Mouse (Mus musculus) c-Kit-positive CD71-positive TER-119-negative erythroid progenitor cells, embryonic 14.5 days (primary cell): ENCODE measurements around the gene Smarcc2.

Source experiments
- DNase-seq: peaks from one replicate; pipeline ENCODE4 v3.0.0-alpha.2; 2013; ENCODE audit warnings: low read depth

Smarcc2 gene

DNA sequence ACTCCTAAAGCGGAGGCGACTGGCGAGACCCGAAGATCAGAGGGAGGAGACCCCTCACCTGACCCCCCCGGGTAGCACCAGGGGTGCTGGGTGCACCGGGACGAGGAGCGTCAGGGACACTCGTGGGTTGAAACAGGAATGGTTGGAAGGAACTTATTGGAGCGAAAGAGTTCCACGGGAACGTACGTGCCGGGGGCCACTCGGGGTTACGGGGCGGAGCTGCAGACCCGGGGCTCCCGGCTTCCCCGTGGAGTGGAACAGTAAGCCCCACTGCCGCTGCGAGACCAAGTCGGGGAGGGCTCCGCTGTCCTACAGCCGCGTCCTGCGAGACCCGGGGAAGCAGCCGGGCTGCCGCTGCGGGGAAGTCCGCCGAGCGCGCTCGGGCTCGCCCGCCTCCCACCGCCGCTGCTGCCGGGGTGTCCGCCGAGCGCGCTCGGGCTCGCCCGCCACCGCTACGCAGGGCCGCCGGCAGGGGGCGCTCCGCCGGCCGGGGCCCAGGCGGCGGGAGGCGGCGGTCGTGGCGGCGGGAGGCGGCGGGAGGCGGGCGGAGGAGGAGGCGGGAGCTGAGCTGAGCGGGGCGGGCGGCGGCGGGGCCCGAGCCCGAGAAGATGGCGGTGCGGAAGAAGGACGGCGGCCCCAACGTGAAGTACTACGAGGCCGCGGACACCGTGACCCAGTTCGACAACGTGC lies at the start of gene Smarcc2:
TSS of gene Smarcc2 (plus strand) at position 530 of the 690 bp plus-strand sequence.
- peak; percentile 48 for DNase-seq

DNA sequence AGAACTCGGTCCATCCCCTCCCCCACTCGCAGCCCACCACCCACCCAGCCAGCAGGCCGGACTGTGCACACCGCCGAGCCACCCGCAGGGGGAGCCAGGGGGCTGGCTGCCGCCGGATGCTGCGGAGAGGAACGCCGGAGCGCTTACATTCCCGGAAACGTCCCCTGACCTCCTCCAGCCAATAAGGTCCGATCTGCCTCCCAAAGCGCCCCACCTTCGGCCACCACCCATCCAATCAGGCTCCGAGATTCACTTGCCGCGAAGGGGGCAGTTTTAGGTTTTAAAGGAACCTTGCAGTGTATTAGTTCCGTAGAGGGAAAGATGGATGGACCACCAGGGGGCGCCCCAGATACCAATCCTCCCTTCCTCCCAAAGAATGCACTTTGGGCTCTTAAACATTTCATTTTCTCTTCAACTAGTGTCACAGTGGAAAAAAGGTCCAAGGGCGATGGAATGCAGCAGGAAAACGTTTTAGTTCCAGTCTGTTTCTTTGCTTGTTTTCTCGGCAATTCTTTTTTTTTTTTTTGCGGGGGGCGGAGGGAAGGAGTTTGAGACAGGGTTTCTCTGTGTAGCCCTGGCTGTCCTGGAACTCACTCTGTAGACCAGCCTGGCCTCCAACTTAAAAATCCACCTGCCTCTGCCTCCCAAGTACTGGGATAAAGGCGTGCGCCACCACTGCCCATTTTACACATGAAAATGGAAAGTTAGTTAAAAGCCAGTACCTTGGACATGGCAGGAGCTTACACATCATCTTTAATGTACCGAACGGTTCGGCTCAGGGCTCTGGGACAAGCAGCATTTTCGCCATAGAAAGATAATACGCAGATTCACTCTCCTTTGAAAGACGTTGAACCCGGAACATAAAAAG lies 49.1 kb upstream of the Smarcc2 start:
- DNase-seq: peak; percentile 98

DNA sequence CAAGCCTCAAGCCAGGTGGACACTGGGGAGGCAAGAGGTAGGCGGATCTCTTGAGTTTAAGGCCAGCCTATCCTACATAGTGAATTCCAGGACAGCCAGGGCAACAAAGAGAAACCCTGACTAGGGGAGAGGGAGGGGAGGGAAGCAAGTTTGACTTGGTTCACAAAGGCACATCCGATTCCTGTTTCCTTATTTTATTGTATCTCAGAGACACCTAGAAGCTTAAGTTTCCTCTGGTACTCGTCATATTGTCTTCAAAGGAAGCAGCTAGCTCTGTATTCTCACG lies 48.5 kb upstream of the Smarcc2 start:
- DNase-seq: no peak

DNA sequence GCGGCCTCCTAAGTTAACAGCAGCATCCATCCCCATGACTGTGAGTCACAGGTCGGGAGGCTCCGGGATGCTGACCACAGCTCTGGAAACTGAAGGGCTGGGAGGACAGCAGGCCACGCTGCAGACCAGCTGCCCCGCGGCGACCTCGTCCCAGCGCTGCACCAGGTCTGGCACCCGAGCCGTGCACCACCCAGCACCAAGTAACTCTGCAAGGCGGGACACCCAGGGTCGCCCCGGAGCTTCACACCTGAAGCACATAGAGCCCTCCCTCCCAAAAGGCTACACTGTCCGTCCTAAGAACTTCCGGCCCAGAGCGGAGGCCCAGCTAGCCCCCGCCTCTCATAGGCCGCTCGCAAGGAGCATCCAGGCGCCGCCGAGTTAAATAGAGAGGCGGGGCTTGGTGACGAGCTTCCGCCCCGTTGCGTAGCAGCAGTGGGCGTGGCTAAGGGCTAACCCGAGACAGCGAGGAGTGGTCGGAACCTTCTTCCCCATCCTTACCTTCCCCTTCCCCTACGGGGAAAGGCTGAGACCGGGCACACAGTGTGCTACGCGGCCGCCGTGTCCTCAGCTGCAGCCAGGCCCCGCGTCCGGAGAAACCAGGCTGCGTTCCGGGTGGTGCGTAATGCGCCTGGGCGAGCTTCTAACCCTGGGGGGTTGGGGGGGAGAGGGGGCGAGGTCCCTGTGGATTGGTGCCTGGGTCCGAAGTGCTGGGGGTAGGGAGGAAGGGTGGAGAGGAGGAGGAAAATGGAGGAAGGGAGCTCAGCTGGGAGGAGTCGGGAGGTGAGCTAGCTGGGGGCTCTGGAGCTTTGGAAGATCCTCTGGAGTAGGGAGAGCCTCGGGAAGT lies 47.6 kb upstream of the Smarcc2 start, which contains the start of the genes Nabp2 and Rnf41:
TSS of gene Nabp2 (minus strand) at position 282 of the 844 bp plus-strand sequence.
TSS of gene Rnf41 (plus strand) at position 447 of the 844 bp plus-strand sequence.
- DNase-seq: peak; percentile 92

DNA sequence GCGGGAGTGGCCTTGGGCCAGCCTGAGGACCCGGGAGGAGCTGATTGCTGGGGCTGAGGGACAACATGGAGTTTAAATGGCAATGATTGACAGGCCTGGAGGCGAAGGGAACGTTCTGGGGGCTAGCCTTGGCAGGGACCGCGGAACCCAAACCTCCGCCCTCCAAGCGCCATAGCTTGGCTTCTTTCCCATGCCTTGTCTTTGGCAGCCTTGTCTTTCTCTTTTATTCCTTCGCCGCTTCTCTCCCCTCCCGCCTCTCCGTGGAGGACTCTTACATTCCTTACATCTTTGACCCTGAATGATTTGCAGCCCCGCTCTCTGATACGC lies 47.0 kb upstream of the Smarcc2 start:
- no peak for DNase-seq

DNA sequence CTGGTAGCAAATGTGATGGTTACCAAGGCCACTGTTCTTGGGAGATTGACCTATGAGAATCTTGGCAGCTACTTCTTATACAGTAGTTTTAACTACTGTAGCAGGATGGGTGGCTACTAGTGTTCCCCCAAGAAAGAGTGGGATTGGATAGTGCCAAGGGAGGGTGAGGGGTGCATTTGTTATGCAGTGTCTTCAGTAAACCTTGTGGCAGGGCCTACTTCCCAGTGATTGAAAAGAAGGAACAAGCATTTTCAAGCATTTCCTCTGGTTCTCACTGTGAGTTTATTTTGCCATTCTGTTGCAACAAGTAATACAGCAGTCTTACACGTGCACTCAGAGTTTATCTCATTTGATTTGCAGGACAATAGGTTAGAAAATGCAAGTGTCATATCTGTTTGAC lies 46.5 kb upstream of the Smarcc2 start:
- DNase-seq: no peak

DNA sequence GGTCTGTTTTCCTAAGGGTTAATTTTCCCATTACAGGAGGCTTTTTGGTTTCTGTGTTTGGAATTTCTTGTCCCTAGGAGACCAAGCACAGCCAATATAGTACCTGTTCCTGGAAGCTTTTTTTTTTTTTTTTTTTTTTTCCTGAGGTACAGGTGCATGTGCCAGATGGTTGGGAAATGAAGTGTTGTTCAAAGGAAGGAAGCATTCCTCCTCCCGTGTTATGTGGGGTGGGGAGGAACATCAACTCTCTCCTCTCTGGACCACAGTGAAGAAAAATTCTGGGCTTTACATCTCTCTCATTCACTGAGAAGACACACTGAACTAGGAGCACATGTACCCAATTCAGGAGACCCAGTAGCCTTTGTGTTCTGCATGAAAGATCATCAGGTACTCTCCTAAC lies 46.0 kb upstream of the Smarcc2 start:
- no peak for DNase-seq

DNA sequence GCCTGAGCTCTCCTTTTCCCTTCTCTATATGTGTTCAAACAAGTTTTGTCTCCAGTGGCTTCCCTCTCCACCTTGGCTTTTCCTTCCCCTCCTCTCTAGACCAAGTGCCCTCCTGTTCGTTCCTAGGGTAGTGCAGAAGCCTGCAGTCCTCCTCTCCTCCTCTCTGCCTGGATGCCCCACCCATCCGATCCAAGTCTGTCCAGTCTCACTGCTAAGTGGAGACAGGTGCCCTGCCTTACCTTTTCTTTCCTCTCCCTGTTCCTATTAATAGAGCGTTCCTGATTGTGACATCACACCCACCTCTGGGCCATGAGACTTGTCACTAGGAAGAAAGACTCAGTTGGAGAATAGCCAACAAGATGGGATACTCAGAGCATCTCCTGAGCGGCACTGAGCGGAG lies 44.2 kb upstream of the Smarcc2 start:
- DNase-seq: no peak

DNA sequence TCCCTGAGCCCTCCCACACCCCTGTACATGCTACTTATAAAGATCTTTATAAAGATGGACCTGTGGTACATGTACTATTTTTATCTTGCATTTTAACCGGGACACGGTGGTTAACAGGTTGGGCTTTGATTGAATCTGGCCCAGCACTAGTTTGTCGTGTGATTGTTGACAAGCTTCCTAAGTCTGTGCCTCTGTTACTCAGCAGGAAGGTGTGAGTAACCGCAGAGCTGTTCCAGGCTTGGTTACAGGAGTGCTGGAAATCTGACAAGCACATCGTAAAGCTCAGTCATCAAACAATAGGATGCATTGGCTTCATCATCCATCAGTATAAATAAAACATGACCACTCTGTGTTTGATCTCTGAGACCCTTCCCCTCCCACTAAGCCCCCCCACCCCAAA lies 36.6 kb upstream of the Smarcc2 start:
- no peak for DNase-seq

DNA sequence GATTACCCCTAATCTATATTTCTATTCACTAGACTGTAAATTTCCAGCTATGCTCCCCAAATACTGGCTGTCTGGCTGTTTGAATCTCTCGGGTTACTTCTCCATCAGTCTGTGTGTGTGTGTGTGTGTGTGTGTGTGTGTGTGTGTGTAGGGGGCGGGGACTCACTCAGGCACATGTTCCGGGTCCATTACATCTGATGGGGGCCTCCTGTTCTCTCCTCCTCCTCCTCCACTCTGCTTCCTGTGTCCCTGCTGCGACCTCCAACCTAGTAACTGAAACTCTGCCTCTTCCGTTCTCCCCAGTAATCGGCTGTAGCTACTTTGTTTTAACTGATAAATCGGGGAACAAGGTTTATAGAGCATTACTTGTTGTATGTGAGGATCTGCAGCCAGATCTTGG lies 34.4 kb upstream of the Smarcc2 start:
- DNase-seq: no peak

DNA sequence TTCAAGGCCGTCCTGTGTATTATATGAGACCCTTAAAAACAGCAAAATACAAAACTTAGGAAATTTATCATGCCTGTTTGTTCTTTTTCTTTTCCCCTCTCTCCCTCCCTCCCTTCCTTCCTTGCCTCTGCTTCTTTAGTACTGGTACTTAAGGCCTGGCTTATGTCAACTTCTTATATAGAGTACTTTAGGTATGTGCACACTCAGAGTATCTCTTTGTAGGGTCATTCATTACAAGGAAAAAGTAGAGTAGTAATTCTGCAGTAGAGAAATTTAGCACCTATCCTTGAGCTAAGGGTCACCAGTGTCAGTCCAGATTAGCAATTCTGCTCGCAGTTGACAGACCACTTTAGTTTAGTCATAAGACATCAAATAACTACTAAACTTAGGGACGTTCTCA lies 33.8 kb upstream of the Smarcc2 start:
- no peak for DNase-seq

DNA sequence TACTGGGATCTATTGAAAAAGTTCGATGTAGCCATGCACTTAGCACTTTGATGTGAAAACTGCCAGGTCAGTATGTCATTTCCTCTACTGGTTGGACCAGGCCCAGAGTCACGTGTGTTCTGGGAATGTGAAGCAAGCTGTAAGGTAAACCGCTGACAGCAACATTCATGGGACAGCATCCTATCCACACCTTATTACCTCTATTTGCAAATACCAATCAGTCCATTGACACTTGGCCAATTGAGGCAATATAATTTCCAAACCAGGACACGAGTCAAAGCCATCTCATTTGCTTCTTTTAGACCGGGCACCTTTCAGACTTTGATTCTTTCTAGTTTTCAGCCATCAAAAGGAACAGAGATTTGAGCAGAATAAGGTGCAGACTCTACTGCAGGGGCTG lies 30.0 kb upstream of the Smarcc2 start:
- no peak for DNase-seq

DNA sequence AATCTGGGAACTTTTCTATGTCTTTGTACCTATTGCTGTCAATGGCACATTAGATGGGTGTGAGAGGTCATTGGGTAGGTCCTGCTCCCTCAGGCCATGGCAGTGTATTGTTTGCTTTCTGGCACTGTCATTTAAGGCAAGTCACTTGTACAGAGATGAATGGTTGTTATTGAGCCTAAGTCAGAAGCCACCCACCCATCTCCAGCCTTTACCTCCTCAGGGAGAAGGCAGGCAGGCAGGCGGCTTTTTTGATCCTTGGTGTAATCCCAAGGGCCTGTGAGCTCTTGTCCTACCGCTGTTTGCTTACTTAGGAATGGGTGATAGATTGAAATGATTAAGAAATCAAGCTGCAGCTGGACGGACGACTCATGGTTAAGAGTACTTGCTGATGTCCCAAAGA lies 29.6 kb upstream of the Smarcc2 start:
- DNase-seq: no peak

DNA sequence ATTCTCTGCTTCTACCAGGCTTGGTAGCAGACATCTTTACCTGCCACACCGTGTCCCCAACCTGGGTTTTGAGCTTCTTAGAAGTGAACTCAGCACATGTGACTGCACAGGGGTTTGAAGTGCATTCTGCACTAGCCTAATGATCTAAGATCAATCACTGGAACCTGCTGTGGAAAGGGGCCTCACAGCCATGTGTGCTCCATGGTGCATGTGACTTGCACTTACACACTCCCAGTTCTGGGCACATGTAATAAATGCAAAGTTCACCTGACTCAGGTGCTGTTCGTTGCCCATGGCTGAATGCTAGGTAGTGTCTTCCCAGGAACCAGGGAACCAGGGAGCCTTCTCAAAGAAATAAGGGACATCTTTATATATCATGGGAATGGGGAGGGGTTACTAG lies 25.6 kb upstream of the Smarcc2 start:
- no peak for DNase-seq

DNA sequence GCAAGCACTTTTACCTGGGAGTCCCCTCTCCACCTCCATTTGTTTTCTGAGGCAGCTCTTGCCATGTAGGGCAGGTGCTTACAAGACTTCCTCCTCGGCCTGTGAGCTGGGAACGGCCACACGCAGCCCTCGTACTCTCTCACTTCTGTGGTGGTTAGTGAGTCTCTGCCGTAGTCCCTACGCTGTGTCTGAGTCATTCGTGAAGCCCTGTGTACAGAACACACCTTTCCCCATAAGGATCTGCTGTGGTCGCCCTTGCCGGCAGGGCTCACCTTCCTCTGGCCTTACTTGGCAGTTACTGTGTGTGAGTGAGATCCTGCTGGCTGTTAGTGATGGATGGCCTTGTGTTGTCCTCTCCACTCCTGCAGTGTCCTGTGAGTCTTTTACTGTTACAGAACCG lies 24.4 kb upstream of the Smarcc2 start:
- no peak for DNase-seq

DNA sequence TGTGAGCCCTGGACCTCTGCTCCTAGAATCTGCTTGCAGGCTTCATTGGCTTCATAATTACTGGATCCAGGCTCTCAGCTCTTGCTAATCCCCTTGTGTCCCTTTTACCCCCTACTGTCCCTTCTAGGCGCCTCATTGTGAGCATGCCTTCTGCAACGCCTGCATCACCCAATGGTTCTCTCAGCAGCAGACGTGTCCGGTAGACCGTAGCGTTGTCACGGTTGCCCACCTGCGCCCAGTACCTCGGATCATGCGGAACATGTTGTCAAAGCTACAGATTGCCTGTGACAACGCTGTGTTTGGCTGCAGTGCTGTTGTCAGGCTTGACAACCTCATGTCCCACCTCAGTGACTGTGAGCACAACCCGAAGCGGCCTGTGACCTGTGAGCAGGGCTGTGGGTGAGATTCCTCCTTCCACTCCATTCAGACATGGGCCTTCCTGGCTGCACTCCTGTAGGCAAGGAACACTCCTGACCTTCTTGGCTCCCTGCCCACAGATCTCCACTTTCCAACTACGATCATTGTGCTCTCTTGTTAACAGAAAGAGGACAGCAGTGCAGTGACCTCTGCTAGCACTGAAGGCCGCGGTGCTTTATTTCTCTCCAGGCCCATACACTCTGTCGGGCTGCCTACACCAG lies 23.7 kb upstream of the Smarcc2 start:
- no peak for DNase-seq

DNA sequence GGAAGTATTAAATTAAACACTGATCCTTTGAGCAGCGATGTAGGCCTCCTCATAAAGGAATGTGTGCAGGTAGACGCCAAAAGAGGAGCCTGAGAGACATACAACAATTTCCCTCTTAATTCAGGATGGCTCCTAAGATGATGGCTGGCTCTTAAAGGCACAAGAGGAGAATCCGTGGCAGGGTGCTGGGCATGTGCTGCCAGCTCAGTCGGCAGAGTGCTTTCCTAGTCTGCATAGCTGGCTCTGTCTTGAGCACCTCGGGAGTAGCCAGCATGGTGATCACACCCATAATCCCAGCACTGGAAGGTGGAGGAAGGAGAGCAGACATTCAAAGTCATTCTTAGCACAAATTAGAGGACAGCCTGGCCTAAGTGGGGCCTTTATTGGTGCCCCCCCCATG lies 23.2 kb upstream of the Smarcc2 start:
- DNase-seq: no peak

DNA sequence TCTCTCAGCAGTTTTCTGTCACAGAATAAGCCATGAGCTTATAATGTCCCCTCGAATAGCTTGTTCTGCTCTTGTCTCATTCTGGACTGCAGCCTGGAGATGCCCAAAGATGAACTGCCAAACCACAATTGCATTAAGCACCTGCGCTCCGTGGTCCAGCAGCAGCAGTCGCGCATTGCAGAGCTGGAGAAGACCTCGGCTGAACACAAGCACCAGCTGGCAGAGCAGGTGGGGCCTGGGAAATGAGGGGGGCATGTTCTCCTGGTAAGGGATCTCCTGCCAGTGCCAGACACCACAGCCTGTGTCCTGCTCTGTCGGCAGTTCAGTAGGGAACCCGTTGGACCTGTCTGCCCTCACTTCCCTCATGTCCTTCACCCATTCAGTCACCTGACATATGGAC lies 22.7 kb upstream of the Smarcc2 start:
- DNase-seq: no peak

DNA sequence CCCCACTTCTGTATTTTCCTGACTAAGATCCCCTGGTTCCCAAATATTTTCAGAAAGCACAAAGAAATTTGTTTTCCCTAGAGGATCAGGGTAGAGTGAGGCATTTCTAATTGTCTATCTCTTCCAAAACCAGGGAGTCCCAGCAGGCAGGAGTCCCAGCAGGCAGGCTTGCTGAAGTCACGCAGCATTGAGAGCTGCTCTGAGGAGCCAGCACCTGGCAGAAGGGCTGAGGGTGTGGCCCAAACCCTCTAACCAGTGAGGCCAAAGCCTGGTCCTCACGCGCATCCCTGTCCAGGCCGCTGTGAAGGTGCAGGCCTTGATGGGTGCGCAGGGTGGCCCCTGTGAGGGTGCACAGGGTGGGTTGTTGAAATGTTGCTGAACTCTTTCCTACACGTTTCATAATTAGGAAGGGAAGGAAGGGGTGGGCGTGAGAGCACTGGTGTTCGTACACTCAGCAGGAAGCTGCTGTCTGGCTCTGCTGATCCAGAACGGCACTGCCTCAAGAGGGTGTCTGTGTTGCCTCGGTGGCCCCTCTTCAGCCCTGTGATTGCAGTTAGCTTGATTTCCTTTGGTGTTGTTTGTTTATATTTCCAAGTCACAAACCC lies 20.3 kb upstream of the Smarcc2 start:
- no peak for DNase-seq

DNA sequence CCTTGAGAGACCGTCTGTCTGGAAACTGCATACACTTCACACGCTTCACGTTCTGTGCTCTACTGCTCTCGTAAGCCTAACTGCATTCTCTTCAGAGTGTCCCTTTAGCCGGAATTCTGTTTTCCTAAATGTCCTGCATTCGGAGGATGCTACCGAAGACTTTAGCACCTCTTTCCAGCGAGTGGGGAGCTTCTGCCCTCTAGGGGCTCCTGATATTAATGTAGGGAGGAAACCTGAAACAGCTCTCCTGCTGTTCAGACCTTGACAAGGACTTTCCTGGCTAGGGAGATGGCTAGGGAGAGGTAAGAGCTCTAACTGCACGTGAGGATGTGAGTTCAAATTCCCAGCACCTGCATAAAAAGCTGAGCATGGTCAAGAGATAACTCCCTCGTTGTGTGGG lies 18.6 kb upstream of the Smarcc2 start:
- DNase-seq: no peak

DNA sequence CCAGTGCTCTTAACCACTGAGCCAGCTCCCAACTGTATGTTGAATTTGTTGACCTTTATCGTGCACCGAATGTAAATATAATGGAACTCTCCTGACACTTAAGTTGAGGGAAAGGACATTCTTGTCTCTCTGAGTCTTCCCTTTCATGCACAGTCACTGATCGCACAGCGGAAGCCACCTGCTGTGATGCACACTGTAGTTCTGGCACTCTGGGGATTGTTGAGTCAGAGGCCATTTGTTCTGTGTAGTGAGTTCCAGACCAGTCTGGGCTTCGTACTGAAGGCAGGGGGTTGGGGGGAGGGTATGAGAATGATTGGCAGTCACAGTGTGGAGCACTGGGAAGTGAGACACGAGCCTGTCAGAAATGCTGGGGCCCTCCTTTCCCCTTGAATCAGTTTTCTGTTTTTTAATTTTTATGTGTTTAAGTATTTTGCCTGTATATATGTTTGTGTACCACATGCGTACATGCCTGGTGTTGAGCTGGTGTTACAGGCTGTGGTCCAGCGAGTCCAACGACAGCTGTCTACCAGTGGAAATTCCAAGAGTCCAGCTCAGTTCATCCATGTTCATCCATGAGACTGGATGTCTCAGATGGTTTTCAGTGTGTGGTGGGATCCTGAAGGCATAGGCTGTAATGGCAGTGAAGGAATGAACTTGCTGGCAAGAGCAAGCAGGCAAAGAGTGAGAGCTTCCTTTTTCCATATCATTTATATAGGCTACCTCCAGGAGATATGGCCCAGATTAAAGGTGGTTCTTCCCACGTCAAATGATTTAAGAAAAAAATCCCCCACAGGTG lies 17.5 kb upstream of the Smarcc2 start:
- DNase-seq: no peak
